Mouse (Mus musculus) urinary bladder, postnatal 4 days (tissue): Measurements from ENCODE around the gene 7530416G11Rik.
A peak's percentile ranks its signal among the peaks of the same experiment; 100 is the strongest.

Source experiments
- DNase-seq, 2 experiments: peaks; one replicate each; pipeline ENCODE4 v3.0.0; 2021 to 2022; ENCODE audit warnings: low spot score in 2 of 2

7530416G11Rik gene

DNA sequence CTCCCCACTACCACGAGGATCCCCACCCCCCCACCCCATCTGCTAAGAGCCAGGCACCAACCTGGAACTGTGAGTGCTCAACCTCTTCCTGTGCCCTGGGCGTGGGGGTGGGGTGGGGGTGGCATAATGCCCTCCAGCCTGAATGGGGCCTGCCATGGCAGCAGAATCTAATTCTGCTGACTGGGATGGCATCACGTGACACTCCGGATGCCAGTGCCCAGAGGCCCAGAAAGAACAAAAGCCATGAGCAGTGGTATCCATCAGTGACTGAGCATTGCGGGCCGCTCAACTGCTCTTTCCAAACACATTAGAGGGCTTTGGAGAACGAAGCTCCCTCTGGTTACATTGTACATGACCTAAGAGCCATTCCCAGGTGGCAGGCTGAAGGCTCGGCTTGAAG lies at the start of gene 7530416G11Rik:
Gene 7530416G11Rik (minus strand): TSS at position 101 of the 400 bp plus-strand sequence.
- DNase-seq = no peak

DNA sequence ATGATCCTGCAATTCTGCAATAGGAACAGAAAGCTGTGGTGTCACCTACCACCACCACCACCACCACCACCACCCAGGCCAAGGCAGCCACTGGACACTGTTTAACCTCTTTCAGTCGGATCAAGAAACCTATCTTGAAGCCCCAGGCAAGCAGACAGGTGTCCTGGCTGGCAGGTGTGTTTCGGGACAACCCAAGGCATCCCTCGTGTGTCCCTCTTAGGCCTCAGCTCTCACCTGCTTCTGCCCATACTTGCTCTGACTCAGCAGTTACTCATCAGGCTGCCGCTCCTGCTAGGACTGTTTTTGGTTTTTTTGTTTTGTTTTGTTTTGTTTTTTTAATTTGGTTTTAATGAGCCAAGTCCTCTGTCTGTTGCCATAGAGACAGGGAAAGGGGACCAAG lies 43.5 kb upstream of the 7530416G11Rik start:
- no peak for DNase-seq

DNA sequence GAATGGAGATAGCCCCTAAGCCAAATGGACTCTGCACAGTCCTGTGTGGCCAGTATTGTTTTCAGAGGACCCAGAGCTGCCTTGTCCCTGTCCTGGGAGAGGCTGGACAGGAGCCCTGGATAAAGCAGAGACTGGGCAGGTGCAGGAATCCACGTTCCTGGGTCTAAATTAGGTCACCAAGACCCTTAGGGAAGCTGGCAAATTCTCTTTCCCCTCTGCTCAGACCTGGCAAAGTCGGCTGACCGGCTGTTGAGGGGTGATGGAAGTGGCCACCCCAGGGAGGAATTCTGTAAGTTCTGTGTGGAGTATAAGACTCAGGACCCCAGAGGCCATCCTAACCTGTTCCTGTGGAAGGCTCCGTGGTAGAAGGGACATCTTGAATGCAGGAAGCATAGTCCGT lies 42.3 kb upstream of the 7530416G11Rik start:
- DNase-seq = no peak

DNA sequence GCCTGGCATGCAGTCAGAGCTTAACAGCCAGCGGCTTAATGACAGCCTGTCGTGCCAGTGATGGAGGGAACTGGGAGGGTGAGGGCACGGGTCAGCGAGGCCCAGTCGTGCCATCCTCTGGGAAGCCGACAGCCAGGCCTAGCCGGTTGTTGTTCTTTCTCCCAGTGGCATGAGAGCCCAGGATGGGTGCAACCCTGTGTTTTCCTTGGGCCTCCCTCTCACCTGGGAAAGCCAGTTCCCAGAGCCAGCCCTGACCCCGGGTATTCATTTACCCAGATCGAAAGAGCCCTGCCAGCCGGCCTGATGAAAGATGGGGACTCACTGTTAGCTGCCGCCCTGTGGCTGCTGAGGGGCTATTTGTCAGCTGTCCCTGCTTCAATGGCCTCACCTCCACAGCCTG lies 35.1 kb upstream of the 7530416G11Rik start:
- DNase-seq = no peak

DNA sequence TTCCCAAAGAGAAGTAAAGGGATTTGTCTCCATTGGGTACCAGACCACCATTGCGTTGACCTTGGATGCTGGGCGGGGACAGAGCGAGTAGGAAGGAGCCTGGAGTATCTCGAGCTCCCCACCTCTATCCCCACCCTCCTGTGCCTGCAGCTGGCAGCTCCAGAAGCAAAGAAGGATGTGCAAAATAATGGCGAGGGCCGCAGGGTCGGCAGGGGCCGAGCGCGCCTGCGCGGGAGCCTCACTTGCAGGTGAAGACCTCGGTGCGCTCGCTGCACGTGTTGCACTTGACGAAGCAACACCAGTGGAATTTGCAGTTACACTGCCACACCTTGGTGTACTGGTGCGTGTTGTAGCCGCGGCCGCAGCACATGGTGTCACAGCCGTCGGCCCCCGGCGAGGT lies 34.1 kb upstream of the 7530416G11Rik start:
- DNase-seq = no peak

DNA sequence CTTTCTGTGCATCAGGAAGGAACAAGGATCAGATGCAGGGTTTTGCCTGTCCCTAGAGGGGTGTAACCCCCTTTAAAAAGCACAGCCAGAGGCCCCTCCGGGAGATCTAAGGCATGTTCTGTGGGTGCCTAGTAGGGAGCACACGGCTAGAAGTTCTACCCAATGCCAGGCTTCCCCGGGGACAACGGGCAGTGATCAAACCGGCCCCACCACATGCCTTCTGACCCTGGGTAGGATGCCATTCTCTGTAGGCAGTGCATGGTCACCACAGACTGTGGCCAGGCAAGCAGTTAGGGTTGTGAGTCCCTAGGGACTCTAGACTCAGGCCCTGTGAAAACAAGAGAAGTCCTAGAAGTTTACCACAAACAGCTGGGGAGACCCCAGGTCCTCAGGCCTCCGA lies 31.6 kb upstream of the 7530416G11Rik start:
- no peak for DNase-seq

DNA sequence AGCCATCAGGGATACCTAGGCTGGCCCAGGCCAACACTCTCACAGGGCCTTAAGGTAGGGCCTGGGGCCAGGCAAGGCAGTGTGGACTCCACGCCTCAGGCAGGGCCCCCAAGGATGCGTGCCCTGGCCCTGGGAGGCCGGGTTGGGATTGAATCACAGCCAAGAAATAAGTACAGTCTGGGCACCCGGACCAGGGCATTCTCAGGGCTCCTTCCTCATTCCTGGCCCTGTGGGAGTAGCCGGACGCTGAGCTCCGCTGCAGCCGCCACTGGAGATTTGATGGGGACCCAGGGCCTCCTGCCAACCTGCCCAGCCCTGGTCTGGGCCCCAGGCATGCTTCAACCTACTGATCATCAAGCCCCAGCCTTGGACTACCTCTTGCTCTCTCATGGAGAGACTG lies 31.2 kb upstream of the 7530416G11Rik start:
- DNase-seq = peak in 1 of 2 experiments; percentile 55

DNA sequence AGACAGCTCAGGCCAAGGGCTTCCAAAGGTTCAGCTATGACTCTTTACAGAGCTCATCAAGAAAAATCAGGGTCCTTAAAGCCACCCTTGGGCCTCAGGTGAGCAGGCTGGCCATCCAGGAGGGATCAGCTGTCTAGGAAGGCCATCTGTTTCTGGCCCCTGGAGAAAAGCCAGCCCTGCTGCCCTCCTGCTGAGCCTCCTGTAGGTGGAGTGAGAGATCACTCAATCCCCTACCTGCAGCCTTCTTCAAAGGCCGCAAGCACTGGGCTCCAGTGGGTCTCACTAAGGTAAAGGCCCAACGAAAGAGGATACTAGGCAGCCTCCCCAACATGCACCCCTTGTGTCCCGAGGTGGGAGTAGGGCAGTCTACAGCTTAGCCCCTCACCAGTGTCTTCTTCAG lies 29.0 kb upstream of the 7530416G11Rik start:
- DNase-seq = no peak

DNA sequence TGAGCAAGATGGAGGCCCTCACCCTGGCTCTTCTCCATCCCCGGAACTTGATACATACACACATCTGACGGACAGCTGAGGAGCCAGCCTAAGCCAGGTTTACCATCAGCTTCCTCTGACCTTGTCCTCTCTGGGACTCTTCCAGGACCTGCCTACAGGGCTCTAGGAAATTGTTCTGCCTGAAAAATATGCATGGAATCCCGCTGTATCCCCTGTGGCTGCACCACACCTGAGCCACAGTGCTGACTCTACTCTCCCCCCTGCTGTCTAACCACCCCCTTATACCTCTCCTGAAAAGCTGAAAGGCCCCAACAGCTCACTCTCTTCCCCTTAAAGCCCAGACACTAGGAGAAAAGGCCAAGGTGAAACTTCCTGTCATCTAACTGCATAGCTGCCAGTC lies 26.9 kb upstream of the 7530416G11Rik start:
- DNase-seq = no peak

DNA sequence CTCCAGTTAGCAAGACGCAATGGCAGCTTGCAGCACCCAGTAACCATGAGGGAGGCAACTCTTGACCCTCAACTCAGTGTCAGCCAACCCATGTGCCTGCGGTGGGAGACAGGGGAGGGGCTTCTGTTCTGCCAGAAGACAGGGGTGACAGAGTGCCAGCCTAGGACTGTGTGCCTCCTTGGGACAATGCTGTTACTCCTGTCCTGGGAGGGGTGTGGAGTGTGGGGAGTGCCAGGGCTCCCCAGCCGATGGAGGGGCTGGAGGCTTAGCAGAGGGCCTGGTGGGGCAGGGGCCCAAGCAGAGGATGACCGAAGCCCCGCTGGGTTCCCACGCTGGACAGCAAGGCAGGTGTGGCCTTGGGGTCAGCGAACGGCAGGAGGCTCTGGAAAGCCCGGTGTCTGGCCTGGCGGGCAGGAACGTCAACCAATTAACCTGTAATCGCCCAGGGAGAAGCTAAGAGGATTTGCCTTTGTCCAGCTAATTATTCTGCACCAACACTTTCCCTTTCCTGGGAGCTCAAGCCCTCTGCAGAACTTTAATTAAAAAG lies 21.4 kb upstream of the 7530416G11Rik start:
- DNase-seq = no peak

DNA sequence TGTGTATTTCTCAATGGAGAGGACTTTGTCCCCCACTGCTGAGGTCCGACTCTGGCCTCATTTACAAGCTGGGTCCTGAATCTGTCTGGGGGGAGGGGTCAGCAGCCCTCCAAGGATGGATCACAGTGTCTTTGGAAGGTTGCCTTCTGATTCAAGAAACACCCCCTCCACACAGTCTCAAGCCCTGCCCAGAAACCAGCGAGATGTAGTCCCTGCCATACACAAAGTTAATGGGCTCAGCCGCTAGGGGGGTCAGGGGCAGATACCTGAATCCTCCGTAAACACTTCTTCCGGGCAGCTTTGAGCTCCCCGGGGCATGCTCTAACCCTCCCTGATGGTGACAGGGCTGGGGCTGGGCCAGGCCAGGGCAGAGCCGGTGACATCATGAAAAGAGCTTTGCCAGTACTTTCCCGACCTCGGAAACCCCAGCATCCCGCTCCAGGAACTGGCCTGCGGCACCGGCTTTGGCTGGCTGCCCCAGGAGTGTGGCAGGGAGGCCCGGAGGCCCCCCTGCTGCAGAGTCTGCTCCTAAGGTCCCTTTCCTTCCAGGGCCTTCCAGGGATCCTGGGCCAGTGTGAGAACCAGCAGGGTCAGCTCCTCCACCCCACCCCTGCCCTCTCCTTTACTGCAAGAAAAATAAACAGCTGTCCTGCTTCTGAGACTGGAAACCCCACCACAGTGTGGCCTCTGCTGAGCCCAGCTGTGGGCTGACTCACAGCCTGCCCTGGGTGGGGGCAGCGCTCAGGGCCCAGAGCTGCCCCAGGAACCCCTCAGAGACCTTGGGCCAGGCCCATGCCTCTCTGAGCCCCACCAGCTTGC lies 20.4 kb upstream of the 7530416G11Rik start:
- DNase-seq = peak; percentile 52 to 66

DNA sequence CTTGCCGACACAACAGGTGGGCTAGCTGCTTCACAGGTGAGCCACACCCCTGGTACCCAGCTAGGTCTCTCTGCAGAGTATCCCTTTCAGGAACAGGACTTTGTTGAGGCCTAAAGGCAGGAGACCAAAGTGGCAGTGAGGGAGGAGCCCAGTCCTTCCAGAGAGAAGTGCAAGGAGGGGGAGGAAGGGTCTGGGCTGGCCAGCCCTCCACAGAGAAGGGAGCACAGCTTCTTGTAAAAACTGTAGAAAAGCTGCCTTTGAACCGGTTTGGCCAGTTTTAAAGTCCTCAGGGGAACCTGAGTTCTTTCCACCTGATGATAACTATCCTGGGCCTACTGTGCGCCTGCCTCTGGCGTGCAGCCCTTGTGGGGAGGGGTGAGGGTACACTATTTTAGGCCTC lies 16.4 kb upstream of the 7530416G11Rik start:
- DNase-seq = no peak

DNA sequence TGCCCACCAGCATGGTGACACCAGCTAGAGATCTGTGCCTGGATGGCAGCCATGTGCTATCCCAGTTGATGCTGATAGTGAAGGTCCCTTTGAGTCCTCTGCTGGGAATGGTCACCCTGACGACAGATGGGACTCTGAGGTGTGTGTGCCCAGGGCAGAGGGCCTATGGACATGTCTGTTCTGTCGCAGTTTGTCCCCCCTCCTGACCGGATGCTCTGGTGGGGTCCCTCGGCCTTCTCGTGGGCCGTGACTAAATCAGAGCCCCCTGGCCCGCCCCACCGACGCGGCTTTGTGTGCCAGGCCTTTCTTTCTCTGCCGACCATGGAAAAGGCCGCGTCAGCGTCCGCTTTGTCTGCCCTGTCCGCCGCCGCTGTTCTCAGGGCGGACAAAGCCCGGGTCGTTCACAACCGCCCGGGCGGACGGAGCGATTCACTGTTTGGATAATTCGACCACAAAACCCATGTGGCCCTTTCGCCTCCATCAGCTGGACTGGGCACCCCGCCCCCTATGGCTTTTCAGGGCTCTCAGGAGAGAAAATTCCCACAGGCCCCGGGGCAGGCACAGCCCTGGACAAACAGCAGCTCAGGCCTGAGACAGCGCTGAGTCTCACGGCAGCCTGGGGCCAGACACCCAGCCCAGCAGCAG lies 4.5 kb upstream of the 7530416G11Rik start:
- no peak for DNase-seq

DNA sequence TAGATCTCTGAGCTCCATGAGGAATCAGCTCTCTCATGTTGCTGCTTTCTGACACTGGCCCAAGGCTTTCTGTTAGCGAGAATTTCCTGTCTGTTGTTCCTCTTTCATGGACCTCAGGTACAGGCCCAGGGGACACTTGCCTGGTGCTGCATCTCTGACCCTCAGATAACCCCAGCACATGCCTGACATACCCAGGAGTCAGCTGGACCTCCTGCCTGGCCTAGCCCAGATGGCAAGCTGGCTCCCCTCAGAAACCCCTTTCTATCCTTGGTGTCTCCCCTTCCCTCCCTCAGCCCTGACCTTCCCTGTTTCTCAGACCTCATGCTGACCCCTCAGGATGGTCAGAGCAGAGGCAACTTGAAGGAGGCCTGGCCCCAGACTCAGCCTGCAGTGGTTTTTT lies 3.7 kb upstream of the 7530416G11Rik start:
- no peak for DNase-seq

DNA sequence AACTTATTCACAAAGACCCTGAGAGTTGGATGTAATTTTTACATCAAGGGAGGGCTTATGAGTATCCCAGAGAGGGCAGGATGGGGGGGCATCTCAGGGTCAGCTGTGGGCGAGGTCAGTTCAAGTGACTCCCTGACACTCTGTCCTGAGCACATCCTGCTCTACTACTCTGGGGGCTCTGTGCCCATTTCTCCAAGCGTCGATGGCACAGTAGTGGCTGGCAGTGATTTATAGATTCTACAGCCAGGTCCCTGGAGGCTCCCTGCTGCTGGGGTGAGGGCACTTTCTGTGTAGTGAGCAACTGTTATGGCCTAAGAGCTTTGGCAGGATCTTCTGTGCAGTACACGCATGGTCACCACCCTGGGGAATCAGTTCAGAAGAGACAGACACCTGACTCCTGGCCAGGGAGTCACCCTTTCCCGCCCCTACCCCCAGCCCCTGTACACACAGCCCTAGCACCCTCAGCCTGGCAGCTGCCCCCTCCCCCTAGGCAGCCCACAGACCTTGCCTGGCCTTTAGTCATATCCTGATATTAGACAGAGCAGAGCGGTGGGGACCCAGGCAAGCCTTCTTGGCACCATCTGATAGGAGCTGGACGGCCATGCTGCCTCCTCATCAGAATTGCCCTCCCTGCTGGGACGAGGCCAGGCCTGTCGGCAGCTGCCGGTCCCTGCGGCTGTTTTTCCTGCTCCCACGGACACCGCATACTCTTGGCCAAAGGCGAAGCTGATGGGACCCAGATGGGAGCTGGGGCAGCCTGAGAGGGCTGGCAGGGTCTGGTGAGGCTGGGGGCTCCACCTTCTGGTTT lies 2.3 kb upstream of the 7530416G11Rik start:
- DNase-seq = peak in 1 of 2 experiments; percentile 68

DNA sequence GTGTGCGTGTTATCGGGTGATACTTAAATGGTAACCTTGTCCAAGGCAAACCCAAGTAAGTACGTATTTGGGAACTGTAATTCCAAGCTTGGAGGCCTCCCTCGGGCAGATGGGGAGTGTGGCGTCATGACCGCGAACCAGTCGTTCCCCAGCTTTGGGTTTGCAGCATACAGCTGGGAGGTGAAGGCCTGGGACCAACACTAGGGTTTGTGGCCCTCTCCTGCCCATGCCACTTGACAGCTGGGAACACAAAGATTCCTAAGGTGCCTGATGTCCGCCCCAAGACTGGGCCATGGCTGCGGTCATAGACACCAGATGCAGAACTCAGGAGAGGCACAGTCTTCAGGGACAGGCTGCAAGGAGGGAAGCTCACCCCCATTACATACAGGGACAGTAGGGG lies 2.8 kb downstream of the 7530416G11Rik start:
- no peak for DNase-seq

DNA sequence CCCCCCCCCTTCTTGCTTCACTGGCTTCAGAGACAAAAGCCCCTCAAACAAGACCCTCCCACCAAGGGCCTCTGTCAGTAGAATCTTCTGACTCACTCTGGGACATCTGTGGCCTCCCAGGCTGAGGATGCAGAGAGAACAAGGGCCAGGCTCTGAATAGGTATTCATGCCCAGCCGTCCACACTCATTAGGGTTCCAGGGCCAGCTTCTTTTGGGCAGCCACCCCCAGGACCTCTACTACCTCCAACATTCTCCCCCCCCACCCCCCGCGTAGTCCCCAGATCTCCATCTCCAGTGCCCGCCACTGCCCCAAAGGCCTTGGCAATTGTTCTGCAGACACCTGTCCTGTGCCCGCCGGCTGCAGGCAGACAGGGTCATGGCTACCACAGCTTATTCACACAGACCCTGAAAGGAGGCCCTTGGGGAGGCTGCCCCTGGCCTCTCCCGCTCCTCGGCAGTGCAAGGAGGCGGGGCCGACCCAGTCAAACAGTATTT lies 5.0 kb downstream of the 7530416G11Rik start:
- DNase-seq = no peak

DNA sequence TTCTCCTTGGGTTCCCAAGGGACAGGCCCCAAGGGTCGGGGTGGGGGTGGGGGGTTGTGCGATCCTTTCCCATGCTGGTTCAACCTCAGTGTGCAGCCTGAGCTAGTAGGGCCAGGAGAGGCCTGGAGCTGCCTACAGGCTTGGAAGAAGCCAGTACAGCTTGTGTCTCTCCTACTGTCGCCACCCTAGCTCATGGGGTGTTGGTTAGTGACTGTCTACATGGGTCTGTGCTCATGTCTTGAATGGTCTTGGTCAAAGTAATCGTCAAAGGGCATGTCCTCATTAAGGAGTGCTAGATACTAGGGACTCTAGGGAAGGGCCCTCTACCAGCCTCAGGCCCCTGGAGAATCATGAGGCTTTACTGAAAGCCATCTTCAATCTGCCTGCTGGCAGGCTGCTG lies 5.5 kb downstream of the 7530416G11Rik start:
- DNase-seq = no peak

DNA sequence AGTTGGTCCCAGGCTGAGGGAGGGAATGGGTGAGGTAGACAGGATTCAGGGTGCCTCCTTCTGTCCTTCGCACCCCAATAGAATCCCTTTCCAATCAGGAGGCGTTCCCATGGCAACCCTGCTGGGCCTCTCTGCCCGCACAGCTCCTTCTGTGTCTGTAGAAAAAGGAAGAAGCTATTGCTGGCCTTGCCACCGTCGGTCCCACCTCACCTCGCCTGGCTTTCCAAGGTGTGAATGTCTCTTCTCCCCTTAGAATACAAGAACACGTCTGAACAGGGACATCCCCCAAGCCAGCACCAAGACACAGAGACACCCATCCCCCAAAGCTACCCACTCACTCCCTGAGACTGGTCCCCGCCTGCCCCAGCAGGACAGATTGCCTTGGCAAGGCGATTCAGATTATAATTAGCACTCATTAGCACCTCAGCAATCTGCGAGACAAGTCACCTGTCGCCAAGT lies 8.8 kb downstream of the 7530416G11Rik start:
- no peak for DNase-seq

DNA sequence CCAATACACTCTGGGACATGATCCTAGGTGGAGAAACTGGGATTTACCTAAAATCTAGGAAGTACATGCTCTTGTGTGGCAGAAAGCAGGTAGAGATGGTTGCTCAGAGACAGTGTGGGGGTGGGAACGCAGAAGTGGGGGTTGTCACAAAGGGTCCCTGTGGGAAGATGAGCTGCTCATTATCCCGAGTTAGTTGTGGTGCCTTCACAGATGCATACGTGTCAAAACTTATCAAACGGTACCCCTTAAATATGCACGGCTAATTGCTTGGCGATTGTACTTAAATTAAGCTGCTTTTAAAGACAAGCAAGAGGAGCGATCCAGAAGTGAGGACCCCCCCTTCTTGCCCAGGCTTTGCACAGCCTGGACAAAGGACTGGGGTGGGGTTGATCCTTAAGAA lies 13.3 kb downstream of the 7530416G11Rik start:
- no peak for DNase-seq

DNA sequence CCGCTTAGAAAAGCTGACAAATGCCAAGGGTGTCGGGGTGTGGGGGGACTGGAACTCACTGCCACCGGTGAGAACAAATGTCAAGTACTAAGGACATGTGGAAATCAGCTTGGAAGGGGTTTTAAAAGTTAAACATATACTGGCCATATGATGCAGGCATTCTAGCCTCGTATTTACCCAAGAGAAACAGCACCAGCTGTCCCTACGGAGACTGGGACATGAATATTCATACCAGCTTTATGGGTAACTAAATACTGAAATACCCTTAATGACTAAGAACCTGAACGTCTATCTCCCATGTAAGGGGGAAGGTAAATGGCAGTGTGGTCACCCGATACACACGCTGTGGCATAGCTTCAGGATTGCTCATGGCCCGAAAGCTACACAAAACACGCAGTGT lies 14.1 kb downstream of the 7530416G11Rik start:
- no peak for DNase-seq

DNA sequence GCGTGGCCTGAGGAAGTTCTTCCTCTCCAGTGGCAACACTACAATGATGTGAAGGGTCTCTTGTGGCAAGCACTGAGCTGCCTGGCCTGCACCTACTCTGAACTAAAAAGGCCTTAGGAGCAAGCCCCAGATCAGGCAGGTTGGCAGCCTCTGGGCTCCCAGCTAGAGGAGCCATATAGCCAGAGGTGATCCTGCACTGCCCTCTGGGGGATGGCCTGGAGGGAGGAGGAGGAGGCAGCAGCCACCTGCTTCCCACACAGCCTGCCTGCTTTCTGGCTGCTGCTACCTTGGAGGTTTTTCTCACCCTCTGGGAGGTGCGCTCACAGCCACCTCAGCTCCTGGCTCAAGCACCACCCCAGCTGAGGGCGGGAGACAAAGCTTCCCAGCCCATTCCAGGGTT lies 22.4 kb downstream of the 7530416G11Rik start:
- no peak for DNase-seq
